7 mouse cellular contexts compared by ENCODE assay signal in genomic region chr1:43826628-43827001, GRCm38 (mm10). TPM values are rescaled to one million over a fixed set of nuclear protein-coding genes. Genes with fewer than 3 reads are reported as not detected.
DNase-seq lines count a peak whose midpoint lies in the region; ATAC-seq and TF ChIP-seq lines count a peak whose summit lies in the region.

No protein-coding gene starts in this region.

- no peak overlapping the region for H3K27ac ChIP-seq in thymus, adult 2 months (ENCODE audit: control insufficient read depth, insufficient read depth, low read length)
- H3K27ac ChIP-seq in forebrain, embryonic 10.5 days = peak overlapping the region; percentile 96
- H3K27ac ChIP-seq in liver, embryonic 12.5 days = peak overlapping the region; percentile 89
- H3K27ac ChIP-seq in stomach, postnatal 0 days (replicated peaks) = peak overlapping the region; percentile 91

- no peaks in the 10 kb centered on the region for H3K36me3 ChIP-seq in thymus, adult 2 months (ENCODE audit: control insufficient read depth, insufficient read depth, low read length)
- peaks cover 8% of the 10 kb centered on the region for H3K36me3 ChIP-seq in forebrain, embryonic 10.5 days (replicated peaks)
- H3K36me3 ChIP-seq in liver, embryonic 12.5 days = peaks cover 8% of the 10 kb centered on the region; the same call in 1 of the 2 replicates
- no peaks in the 10 kb centered on the region for H3K36me3 ChIP-seq in stomach, postnatal 0 days (ENCODE audit: control insufficient read depth, insufficient read depth, low read length)

- TF ChIP-seq EP300 in stomach, postnatal 0 days (optimal IDR thresholded peaks at IDR 0.05) = no peak

- no peak for ATAC-seq in liver, embryonic 12.5 days
- ATAC-seq in stomach, postnatal 0 days (ENCODE audit: low FRiP score, low TSS enrichment) = no peak

- no peak for DNase-seq in thymus, adult 2 months
- DNase-seq in thymus, postnatal 0 days (ENCODE audit: low spot score) = no peak
- DNase-seq in forebrain, embryonic 10.5 days (ENCODE audit: extremely low spot score, low spot score) = peak; percentile 16
- no peak for DNase-seq in stomach, postnatal 0 days (ENCODE audit: low spot score)
- DNase-seq in cerebellum, postnatal 4 days (ENCODE audit: low spot score in 2 of 2) = no peak
- DNase-seq in urinary bladder, postnatal 25 days (ENCODE audit: low spot score) = no peak

- H3K27me3 ChIP-seq in thymus, adult 2 months (ENCODE audit: control insufficient read depth, insufficient read depth, low read length) = no peaks in the 10 kb centered on the region
- H3K27me3 ChIP-seq in forebrain, embryonic 10.5 days (ENCODE audit: poor library complexity, severe bottlenecking) = no peaks in the 10 kb centered on the region
- H3K27me3 ChIP-seq in liver, embryonic 12.5 days (replicated peaks) = no peaks in the 10 kb centered on the region
- H3K27me3 ChIP-seq in stomach, postnatal 0 days (ENCODE audit: control insufficient read depth, insufficient read depth, low read length) = no peaks in the 10 kb centered on the region

- H3K9ac ChIP-seq in liver, embryonic 12.5 days = peak overlapping the region; percentile 95
- H3K9ac ChIP-seq in stomach, postnatal 0 days (ENCODE audit: low read length) = peak overlapping the region; percentile 80

- 7% methylated on average over 3 of the region's 3 CpGs for WGBS in thymus, adult 2 months
- 0% methylated on average over 3 of the region's 3 CpGs for WGBS in forebrain, embryonic 10.5 days
- 0% methylated on average over 3 of the region's 3 CpGs for WGBS in liver, embryonic 12.5 days (ENCODE audit: insufficient replicate concordance)
- WGBS in stomach, postnatal 0 days = 2% methylated on average over 3 of the region's 3 CpGs

- H3K9me3 ChIP-seq in forebrain, embryonic 10.5 days = no peaks in the 10 kb centered on the region
- no peaks in the 10 kb centered on the region for H3K9me3 ChIP-seq in liver, embryonic 12.5 days (replicated peaks)
- no peaks in the 10 kb centered on the region for H3K9me3 ChIP-seq in stomach, postnatal 0 days (ENCODE audit: control insufficient read depth, low read length)

- TF ChIP-seq CTCF in thymus, adult 2 months (IDR thresholded peaks at IDR 0.05; ENCODE audit: borderline replicate concordance, control insufficient read depth, extremely low read depth, insufficient read depth, low read length, poor library complexity) = no peak
- no peak for TF ChIP-seq CTCF in stomach, postnatal 0 days (IDR thresholded peaks at IDR 0.05; ENCODE audit: low read depth)

- no peaks in the 10 kb centered on the region for H3K4me1 ChIP-seq in thymus, adult 2 months (replicated peaks; ENCODE audit: control insufficient read depth, insufficient read depth, low read length)
- H3K4me1 ChIP-seq in forebrain, embryonic 10.5 days = peaks cover 24% of the 10 kb centered on the region
- H3K4me1 ChIP-seq in liver, embryonic 12.5 days = peaks cover 48% of the 10 kb centered on the region
- no peaks in the 10 kb centered on the region for H3K4me1 ChIP-seq in stomach, postnatal 0 days (replicated peaks; ENCODE audit: control insufficient read depth, insufficient read depth)

- peak overlapping the region; percentile 75 for H3K4me3 ChIP-seq in thymus, adult 2 months (ENCODE audit: control insufficient read depth, insufficient read depth, low read length)
- H3K4me3 ChIP-seq in forebrain, embryonic 10.5 days = peak overlapping the region; percentile 94
- peak overlapping the region; percentile 99 for H3K4me3 ChIP-seq in liver, embryonic 12.5 days
- H3K4me3 ChIP-seq in stomach, postnatal 0 days (ENCODE audit: low read depth, low read length) = peak overlapping the region; percentile 92

- no peak for TF ChIP-seq POLR2A in thymus, adult 2 months (IDR thresholded peaks at IDR 0.05; ENCODE audit: control insufficient read depth, extremely low read depth, insufficient read depth, low read length, poor library complexity)

- H3K4me2 ChIP-seq in liver, embryonic 12.5 days = peak overlapping the region; percentile 92
- H3K4me2 ChIP-seq in stomach, postnatal 0 days (replicated peaks; ENCODE audit: low read depth) = peak overlapping the region; percentile 79

RNA-seq across cellular contexts. Expression of gene Uxs1, which starts 1.0 kb away (rescaled TPM):
- polyA plus RNA-seq in thymus, adult 2 months (2012; rRNA removed) = 9.0 and 11.0 TPM in 2 replicates
- polyA plus RNA-seq in thymus, postnatal 0 days (2015; fragmentation: Nextera tagmentation; extraction: Ambion mirVana) = 23.5 and 25.3 TPM in 2 replicates
- polyA plus RNA-seq in forebrain, embryonic 10.5 days (2016; fragmentation: Nextera tagmentation; extraction: Ambion mirVana) = 20.3 and 21.7 TPM in 2 replicates
- 11.1 and 13.8 TPM in 2 replicates for polyA plus RNA-seq in liver, embryonic 12.5 days (2016; fragmentation: Nextera tagmentation; extraction: Ambion mirVana)
- 20.0 and 20.2 TPM in 2 replicates for polyA plus RNA-seq in stomach, postnatal 0 days (2015; fragmentation: Nextera tagmentation; extraction: Ambion mirVana)
